Mouse (Mus musculus) limb, embryonic 11.5 days (tissue): ENCODE results near the gene 4922502D21Rik. TPM values are rescaled to one million over a fixed set of nuclear protein-coding genes. Genes with fewer than 3 reads are reported as not detected.

Experiments used
- ATAC-seq: fragments of 200-750 bp; cut with Nextera tagmentation; 2 replicates; pipeline ENCODE4 v1.8.0; 2017; ENCODE audit warnings: low read depth; ENCODE audit not compliant: insufficient number of reproducible peaks, low FRiP score, low TSS enrichment
- DNase-seq: peaks from one replicate; pipeline ENCODE4 v3.0.0-alpha.2; 2015; ENCODE audit warnings: low spot score
- H3K27ac ChIP-seq: fragments of 300-500 bp; sonication (generic); replicated peaks from 2 replicates; pipeline ENCODE4 v1.5.1; 2014; ENCODE audit warnings: low read depth, mild to moderate bottlenecking, low read length
- H3K27me3 ChIP-seq: fragments of 300-500 bp; sonication (generic); 2 replicates; pipeline ENCODE4 v1.6.1; 2014; ENCODE audit warnings: mild to moderate bottlenecking, low read length, mixed read lengths; ENCODE audit not compliant: control insufficient read depth, insufficient read depth
- H3K36me3 ChIP-seq: fragments of 300-500 bp; sonication (generic); 2 replicates; pipeline ENCODE4 v1.6.1; 2014; ENCODE audit warnings: mild to moderate bottlenecking, low read length, moderate library complexity, mixed read lengths; ENCODE audit not compliant: control insufficient read depth, insufficient read depth
- H3K4me1 ChIP-seq: fragments of 300-500 bp; sonication (generic); 2 replicates; pipeline ENCODE4 v1.6.1; 2014; ENCODE audit warnings: low read length, mixed read lengths; ENCODE audit not compliant: control insufficient read depth, insufficient read depth
- H3K4me2 ChIP-seq: fragments of 300-500 bp; sonication (generic); 2 replicates; pipeline ENCODE4 v1.6.1; 2014; ENCODE audit warnings: low read depth, mild to moderate bottlenecking, moderate library complexity; ENCODE audit not compliant: severe bottlenecking
- H3K4me3 ChIP-seq: fragments of 300-500 bp; sonication (generic); 2 replicates; pipeline ENCODE4 v1.5.1; 2014; ENCODE audit warnings: low read depth, low read length
- H3K9ac ChIP-seq: fragments of 300-500 bp; sonication (generic); 2 replicates; pipeline ENCODE4 v1.6.1; 2014; ENCODE audit warnings: mild to moderate bottlenecking, low read length
- H3K9me3 ChIP-seq: fragments of 300-500 bp; sonication (generic); 2 replicates; pipeline ENCODE4 v1.6.1; 2016; ENCODE audit warnings: low read length; ENCODE audit not compliant: control insufficient read depth
- WGBS: fragments of 180-500 bp; shearing (Covaris S2); extraction: QIAGEN DNeasy Blood & Tissue Kit; methylation state at CpG from one replicate; pipeline ENCODE4 v1.1.7; 2014; 5-methylcytosine and 5-hydroxymethylcytosine counted together
- polyA plus RNA-seq: library from polyadenylated mRNA; unstranded; fragments of >200 nt; fragmentation: Nextera tagmentation; extraction: Ambion mirVana; gene quantifications from 2 replicates; pipeline ENCODE4 v1.2.1, GENCODE M21; 2014

4922502D21Rik gene
- not detected in 2 replicates for polyA plus RNA-seq

GRCm38 (mm10) chr6:129331610-129332009 lies at the start of gene 4922502D21Rik:
Gene 4922502D21Rik (minus strand): TSS chr6:129331796.
- Histone ChIP-seq H3K9me3 (no peaks in the 10 kb centered on the region), H3K4me2 (no peak within 1 kb of the TSS), H3K27me3 (no peaks in the 10 kb centered on the region), H3K9ac (no peak within 1 kb of the TSS), H3K36me3 (no peaks in the 10 kb centered on the region), H3K4me1 (no peaks in the 10 kb centered on the region), H3K27ac (no peak within 1 kb of the TSS), H3K4me3 (no peak within 1 kb of the TSS)
- WGBS = 64% methylated on average over 11 of the region's 11 CpGs
- ATAC-seq (no peak), DNase-seq (no peak)

DNA sequence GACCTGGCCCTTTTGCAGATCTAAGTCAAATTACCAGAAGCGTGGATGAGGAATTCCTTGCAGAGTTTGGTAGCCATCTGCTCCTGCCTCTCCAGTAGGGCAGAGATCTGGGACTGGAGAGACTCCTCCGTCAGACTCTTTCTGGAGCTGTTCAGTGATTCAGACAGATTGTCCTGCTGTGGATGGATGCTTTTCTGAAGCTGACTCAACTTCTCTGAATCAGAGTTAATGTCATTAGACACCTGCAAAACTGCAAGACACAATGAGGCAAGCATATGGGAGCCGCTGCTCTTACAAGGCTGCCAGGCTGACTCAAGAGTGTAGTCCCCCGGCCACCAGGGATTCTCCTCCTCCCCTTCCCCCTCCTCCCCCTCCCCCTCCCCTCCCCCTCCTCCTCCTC lies 48.9 kb upstream of the 4922502D21Rik start:
- Histone ChIP-seq H3K27ac (no peak overlapping the region), H3K4me1 (no peaks in the 10 kb centered on the region), H3K4me3 (no peak overlapping the region), H3K4me2 (no peak overlapping the region), H3K27me3 (no peaks in the 10 kb centered on the region), H3K9me3 (no peaks in the 10 kb centered on the region), H3K9ac (no peak overlapping the region), H3K36me3 (no peaks in the 10 kb centered on the region)
- ATAC-seq (no peak), DNase-seq (no peak)
- 79% methylated on average over 4 of the region's 4 CpGs for WGBS

DNA sequence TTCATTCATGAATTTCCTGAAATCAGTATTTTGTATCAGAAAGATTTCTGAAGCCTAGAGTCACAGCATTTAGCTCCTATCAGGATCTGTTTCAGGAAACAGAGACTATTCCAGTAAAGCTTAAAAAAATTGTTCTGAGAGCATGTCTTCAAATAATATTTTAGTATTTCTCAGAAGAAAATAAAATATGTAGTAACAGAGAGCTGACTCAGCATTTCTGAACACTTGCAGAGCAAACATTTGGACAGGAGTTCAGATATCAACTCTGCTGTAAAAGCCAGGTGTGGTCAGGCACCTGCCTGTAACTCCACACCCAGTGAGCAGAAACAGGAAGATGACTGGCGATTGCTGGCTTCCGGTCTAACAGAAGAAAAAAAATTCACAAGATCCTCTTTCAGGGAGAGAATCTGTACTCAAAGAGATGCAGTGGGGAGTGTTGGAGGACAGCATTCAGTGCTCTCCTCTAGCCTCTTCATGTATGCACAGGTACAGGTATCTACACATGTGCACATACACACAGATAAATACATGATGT lies 43.4 kb upstream of the 4922502D21Rik start:
- WGBS = 83% methylated on average over 2 of the region's 2 CpGs
- Histone ChIP-seq H3K9me3 (no peaks in the 10 kb centered on the region), H3K9ac (no peak overlapping the region), H3K36me3 (no peaks in the 10 kb centered on the region), H3K4me1 (no peaks in the 10 kb centered on the region), H3K4me3 (no peak overlapping the region), H3K27ac (no peak overlapping the region), H3K27me3 (no peaks in the 10 kb centered on the region), H3K4me2 (no peak overlapping the region)
- ATAC-seq = no peak
- DNase-seq = no peak

DNA sequence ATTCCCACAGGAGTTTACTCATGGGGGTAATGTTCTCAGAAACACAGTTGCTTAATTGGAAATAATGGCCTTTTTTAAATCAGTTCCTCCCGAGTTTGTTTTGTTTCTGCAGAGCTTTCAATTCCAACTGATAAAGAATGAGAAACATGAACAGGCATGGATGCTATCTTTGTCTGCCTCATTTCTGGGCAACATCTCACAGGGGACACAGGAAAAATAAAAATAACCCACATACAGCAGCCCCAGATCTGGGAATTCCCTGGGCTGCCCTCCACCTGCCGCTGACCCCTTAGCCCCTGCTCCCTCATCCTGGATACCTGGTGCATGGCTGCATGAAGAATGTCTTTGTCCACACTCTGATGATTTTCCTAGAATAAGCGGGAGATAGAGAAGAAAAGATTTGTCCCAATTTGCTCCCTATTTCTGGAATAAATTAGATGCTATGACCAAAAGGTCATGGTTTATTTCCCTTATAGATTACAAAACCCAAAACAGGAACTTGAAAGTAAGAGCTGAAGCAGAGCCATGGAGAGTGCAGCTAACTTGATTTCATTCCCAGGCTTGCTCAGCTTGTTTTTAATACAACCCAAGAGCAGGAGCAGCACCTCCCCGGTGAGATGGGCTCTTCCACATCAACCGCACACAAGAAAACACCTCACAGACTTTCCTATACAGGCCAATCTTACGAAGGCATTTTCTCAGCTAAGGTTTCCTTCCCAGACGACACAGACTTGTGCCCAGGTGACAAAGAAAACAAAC lies 38.0 kb upstream of the 4922502D21Rik start:
- DNase-seq (no peak), ATAC-seq (no peak)
- Histone ChIP-seq H3K9ac (no peak overlapping the region), H3K27ac (no peak overlapping the region), H3K4me3 (no peak overlapping the region), H3K9me3 (no peaks in the 10 kb centered on the region), H3K36me3 (no peaks in the 10 kb centered on the region), H3K4me2 (no peak overlapping the region), H3K27me3 (no peaks in the 10 kb centered on the region), H3K4me1 (no peaks in the 10 kb centered on the region)
- WGBS = 70% methylated on average over 7 of the region's 7 CpGs

- DNase-seq = peak; percentile 34
- H3K9me3 ChIP-seq = no peaks in the 10 kb centered on the region
- no peak overlapping the region for H3K27ac ChIP-seq
- H3K4me3 ChIP-seq = no peak overlapping the region
- H3K36me3 ChIP-seq = no peaks in the 10 kb centered on the region
- H3K4me1 ChIP-seq = no peaks in the 10 kb centered on the region
- ATAC-seq = peak; percentile 36; the same call in 1 of the 2 replicates
- no peaks in the 10 kb centered on the region for H3K27me3 ChIP-seq
- 18% methylated on average over 6 of the region's 6 CpGs for WGBS
- no peak overlapping the region for H3K9ac ChIP-seq
- no peak overlapping the region for H3K4me2 ChIP-seq
Measured at GRCm38 (mm10) chr6:129365959-129366359, 34.4 kb upstream of the 4922502D21Rik start.

DNA sequence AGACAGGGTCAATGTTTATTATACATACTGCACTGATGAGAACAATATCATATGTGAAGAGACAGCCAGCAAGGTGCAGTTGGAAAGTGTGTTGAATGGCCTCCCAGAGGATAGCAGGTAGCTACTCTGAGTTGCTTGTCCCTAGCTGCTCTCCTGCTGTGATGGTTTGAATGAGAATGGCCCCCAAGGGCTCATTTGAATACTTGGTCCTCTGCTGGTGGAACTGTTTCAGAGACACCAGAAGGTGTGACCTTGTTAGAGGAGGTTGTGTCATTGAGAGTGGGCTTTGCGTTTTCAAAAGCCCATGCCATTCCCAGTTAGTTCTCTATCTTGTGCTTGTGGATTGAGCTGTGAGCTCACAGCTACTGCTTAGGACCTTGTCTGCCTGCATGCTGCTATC lies 32.3 kb upstream of the 4922502D21Rik start:
- Histone ChIP-seq H3K9ac (no peak overlapping the region), H3K4me1 (no peaks in the 10 kb centered on the region), H3K4me2 (no peak overlapping the region), H3K27me3 (no peaks in the 10 kb centered on the region), H3K4me3 (no peak overlapping the region), H3K9me3 (no peaks in the 10 kb centered on the region), H3K36me3 (no peaks in the 10 kb centered on the region), H3K27ac (no peak overlapping the region)
- DNase-seq = no peak
- ATAC-seq = no peak
- 26% methylated on average over 1 of the region's 1 CpGs for WGBS

DNA sequence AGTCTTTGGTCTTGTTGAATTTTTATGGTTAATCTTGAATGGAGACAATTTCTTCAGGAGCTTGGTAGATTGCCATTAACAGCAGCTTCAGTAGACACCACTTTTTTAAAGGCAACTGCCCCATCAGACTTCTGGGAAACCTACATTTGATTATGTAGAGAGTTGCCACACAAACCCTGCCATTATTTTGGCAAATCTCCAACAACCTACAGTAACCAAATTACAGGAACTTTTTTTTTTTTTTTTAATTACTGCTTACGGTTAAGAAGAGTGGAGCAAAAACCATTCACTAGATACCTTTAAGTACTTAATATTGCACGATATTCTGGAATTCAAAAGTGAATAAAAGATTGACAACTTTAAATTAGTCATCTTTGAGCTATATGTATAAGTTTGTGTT lies 27.9 kb upstream of the 4922502D21Rik start:
- H3K9ac ChIP-seq = no peak overlapping the region
- 85% methylated on average over 2 of the region's 2 CpGs for WGBS
- no peaks in the 10 kb centered on the region for H3K9me3 ChIP-seq
- H3K36me3 ChIP-seq = no peaks in the 10 kb centered on the region
- H3K27me3 ChIP-seq = no peaks in the 10 kb centered on the region
- H3K27ac ChIP-seq = no peak overlapping the region
- H3K4me3 ChIP-seq = no peak overlapping the region
- no peak overlapping the region for H3K4me2 ChIP-seq
- no peaks in the 10 kb centered on the region for H3K4me1 ChIP-seq
- ATAC-seq (no peak), DNase-seq (no peak)

GRCm38 (mm10) chr6:129356430-129356829 lies 24.8 kb upstream of the 4922502D21Rik start:
- Histone ChIP-seq H3K4me2 (no peak overlapping the region), H3K27me3 (no peaks in the 10 kb centered on the region), H3K36me3 (no peaks in the 10 kb centered on the region), H3K4me1 (no peaks in the 10 kb centered on the region), H3K27ac (no peak overlapping the region), H3K9me3 (no peaks in the 10 kb centered on the region), H3K9ac (no peak overlapping the region), H3K4me3 (no peak overlapping the region)
- ATAC-seq (no peak), DNase-seq (no peak)
